Mouse (Mus musculus): Measurements from ENCODE around the gene Synpo2l. TPM values are rescaled to one million over a fixed set of nuclear protein-coding genes. Genes with fewer than 3 reads are reported as not detected.

The Synpo2l gene
- 0.10 and 0.13 TPM in 2 replicates for polyA plus RNA-seq (2015; fragmentation: Nextera tagmentation; extraction: Ambion mirVana)

DNA sequence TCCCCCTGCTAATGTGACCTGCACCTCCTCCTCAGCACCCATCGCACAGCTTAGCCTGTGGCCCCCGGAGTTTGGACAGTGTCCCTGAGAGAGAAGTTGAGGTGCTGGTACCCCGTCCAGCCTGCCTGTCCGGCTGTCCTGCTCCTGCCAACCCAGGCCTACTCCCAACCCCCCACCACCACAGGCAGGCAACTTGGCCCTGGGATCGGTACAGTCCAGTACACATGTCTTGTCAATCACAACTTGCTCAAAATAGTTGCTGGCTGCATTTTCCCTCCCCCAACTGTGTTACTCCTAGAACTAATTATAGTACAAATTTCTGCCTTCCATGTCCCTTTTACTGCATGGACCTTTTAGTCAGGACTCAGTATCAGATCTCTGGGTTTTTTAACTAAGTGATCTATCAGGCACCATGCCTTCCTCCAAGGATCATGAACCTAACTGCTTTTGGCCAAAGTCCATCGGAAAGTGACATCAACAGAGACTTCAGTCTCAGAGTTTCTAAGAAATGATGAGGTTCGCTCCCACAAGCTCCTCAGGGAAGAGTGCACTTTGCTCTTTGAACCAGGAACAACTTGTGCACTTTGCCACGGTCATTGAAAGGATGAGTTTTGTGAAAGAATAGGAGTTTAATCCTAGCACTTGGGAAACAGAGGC is at the start of gene Synpo2l:
Synpo2l (minus strand) TSS at position 201 of the 657 bp plus-strand sequence.

DNA sequence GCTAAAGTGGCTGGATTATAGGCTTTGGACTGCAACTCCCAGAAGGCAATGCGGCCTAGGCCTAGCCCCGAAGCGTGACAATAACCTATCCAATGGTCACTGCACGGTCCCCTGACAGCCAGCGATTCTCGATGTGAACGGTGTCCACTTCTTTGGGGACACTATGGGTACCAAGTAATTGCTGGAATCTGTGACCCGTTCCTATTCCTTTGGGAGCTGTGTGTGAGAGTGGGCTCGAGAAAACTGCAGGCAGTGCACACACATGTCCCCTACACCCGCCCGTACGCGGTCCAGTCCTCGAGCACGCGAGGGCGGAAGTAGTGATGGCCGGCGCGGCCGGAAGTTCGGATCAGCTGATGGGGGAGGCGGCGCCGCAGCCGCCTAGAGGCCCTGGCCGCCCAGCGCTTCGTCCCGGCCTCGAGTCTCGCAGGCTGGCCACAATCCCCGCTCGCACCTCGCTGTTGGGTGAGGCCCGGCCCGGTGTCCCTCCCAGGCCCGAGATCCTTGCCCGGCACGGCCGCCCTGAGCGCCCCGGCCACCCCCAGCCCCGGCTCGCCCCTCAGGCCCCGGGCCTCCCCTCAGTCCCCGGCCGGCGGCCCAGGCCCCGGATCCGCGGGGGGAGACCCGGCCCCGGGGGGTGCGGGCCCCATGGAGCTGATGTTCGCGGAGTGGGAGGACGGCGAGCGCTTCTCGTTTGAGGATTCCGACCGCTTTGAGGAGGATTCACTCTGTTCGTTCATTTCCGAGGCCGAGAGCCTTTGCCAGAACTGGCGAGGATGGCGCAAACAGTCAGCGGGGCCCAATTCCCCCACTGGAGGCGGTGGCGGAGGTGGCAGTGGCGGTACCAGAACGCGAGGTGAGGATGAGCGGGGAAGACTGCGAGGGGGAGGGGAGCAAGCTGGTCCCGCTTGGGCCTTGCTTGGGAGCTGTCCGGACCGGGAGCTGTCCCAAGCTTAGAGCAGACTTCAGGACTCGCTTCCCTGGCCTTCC is 39.3 kb upstream of the Synpo2l start, which contains the start of gene Zswim8:
Zswim8 (plus strand) TSS at position 352 of the 990 bp plus-strand sequence.

GRCm38 (mm10) chr14:20702741-20703381 is 34.7 kb upstream of the Synpo2l start, which contains the start of gene Chchd1:
Gene Chchd1, plus strand, starts transcription at chr14:20703006.

DNA sequence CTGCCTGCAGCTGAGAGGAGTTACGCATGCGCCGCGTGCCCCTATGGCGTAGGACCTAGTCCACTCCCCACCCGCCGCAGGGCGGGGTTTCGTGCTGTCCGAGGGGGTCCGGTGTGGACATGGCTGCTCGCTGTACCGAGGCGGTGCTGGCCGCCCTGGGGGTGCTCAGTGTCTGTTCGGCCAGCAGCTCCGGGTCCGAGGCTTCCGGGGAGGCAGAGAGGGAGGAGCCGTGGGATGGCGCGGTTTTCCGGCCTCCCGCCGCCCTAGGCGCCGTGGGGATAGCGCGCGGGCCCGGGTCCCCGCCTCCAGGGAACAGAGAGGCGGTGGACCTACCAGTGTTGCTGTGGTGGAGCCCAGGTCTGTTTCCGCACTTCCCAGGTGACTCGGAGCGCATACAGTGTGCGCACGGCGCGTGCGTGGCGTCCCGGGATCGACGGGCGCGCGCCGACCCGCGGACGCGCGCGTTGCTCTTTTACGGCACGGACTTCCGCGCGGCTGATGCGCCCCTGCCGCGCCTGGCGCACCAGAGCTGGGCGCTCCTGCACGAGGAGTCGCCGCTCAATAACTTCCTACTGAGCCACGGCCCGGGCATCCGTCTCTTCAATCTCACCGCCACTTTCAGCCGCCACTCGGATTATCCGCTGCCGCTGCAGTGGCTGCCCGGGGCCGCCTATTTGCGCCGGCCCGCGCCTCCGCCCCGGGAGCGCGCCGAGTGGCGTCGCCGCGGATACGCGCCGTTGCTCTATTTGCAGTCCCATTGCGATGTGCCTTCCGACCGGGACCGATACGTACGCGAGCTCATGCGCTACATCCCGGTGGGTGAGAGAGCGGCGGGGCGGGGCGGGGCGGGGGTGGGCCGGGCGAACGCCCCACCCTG is 27.0 kb upstream of the Synpo2l start, which contains the start of gene Fut11:
Fut11 (plus strand) TSS at position 85 of the 877 bp plus-strand sequence.

GRCm38 (mm10) chr14:20674064-20674833 is 6.1 kb upstream of the Synpo2l start, which contains the start of gene Sec24c:
Gene Sec24c, plus strand, starts transcription at chr14:20674308.

GRCm38 (mm10) chr14:20656361-20656760 is 11.8 kb downstream of the Synpo2l start, which contains the start of gene Myoz1:
Gene Myoz1, minus strand, starts transcription at chr14:20656540.

GRCm38 (mm10) chr14:20640644-20641437 is 27.3 kb downstream of the Synpo2l start, which contains the start of gene Usp54:
Gene Usp54, minus strand, starts transcription at chr14:20641063.

Small RNAs within 50 kb of the gene (microRNA-seq; reads per million reads assigned to microRNA genes)
- not detected for gene Mir6946

Other genes with a start within 250 kb of the Synpo2l start
- gene Cfap70, start 216.1 kb downstream of the Synpo2l start, polyA plus RNA-seq (2015; fragmentation: Nextera tagmentation; extraction: Ambion mirVana) = 0.05 TPM in 1 of 2 replicates, not detected in the other
- 51.5 and 56.1 TPM in 2 replicates for gene Anxa7, start 188.2 kb downstream of the Synpo2l start, polyA plus RNA-seq (2015; fragmentation: Nextera tagmentation; extraction: Ambion mirVana)
- gene Mss51, start 171.5 kb downstream of the Synpo2l start, polyA plus RNA-seq (2015; fragmentation: Nextera tagmentation; extraction: Ambion mirVana) = 0.13 and 0.19 TPM in 2 replicates
- 27.5 and 33.6 TPM in 2 replicates for gene Ppp3cb, start 121.8 kb downstream of the Synpo2l start, polyA plus RNA-seq (2015; fragmentation: Nextera tagmentation; extraction: Ambion mirVana)
- 2.2 and 2.9 TPM in 2 replicates for gene Usp54, start 27.3 kb downstream of the Synpo2l start, polyA plus RNA-seq (2015; fragmentation: Nextera tagmentation; extraction: Ambion mirVana)
- gene Myoz1, start 11.8 kb downstream of the Synpo2l start, polyA plus RNA-seq (2015; fragmentation: Nextera tagmentation; extraction: Ambion mirVana) = 0.39 and 0.48 TPM in 2 replicates
- gene Sec24c, start 6.0 kb upstream of the Synpo2l start, polyA plus RNA-seq (2015; fragmentation: Nextera tagmentation; extraction: Ambion mirVana) = 43.1 and 43.9 TPM in 2 replicates
- gene Fut11, start 26.6 kb upstream of the Synpo2l start, polyA plus RNA-seq (2015; fragmentation: Nextera tagmentation; extraction: Ambion mirVana) = 19.0 and 21.6 TPM in 2 replicates
- gene Chchd1, start 34.7 kb upstream of the Synpo2l start, polyA plus RNA-seq (2015; fragmentation: Nextera tagmentation; extraction: Ambion mirVana) = 156 and 181 TPM in 2 replicates
- gene Zswim8, start 39.2 kb upstream of the Synpo2l start, polyA plus RNA-seq (2015; fragmentation: Nextera tagmentation; extraction: Ambion mirVana) = 18.9 and 19.7 TPM in 2 replicates
- 13.5 and 14.0 TPM in 2 replicates for gene Ndst2, start 66.2 kb upstream of the Synpo2l start, polyA plus RNA-seq (2015; fragmentation: Nextera tagmentation; extraction: Ambion mirVana)
- gene Camk2g, start 125.7 kb upstream of the Synpo2l start, polyA plus RNA-seq (2015; fragmentation: Nextera tagmentation; extraction: Ambion mirVana) = 246 and 275 TPM in 2 replicates
- 8.3 and 9.8 TPM in 2 replicates for gene Plau, start 168.3 kb upstream of the Synpo2l start, polyA plus RNA-seq (2015; fragmentation: Nextera tagmentation; extraction: Ambion mirVana)